Mouse (Mus musculus): ENCODE measurements around the gene Vrk3. TPM values are rescaled to one million over a fixed set of nuclear protein-coding genes. Genes with fewer than 3 reads are reported as not detected.

Gene Vrk3
- total and polyA plus RNA-seq, 3 experiments, result 44.9 to 72.0 (median 48.8) TPM

DNA sequence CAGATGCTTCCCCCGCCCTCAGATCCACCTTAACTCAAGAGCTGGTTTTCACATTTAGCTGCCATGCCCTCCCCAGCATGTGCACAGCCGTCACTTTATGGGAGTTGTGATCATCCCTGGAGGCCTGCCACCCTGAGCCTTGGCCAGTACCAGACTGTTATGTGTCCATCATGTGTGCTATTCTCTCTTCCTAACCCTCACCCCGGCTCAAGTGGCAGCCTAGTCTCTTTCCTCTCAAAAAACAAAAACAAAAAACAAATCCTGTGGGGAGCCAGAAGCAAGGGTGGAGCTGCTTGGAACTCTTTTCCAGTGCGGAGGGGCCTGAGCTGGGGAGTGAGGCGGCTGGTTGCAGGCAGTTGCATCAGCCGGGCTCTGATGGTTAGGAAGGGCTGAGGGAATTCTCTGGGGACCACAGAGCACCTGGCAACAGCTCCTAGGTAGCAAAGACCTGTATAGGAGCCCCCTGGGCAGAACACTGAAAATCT lies 70.6 kb downstream of the Vrk3 start:
- Histone ChIP-seq H3K4me3 (ENCODE audit: low read depth, low read length) (peak overlapping the region; percentile 88), H3K4me1 (ENCODE audit: insufficient read depth, low read depth, low read length) (peaks cover 74% of the 10 kb centered on the region), H3K9me3 (replicated peaks) (no peaks in the 10 kb centered on the region), H3K27me3 (ENCODE audit: insufficient read depth, low read length) (no peaks in the 10 kb centered on the region), H3K36me3 (replicated peaks) (peaks cover 82% of the 10 kb centered on the region)
- ATAC-seq (ENCODE audit: extremely low read depth, insufficient number of reproducible peaks, low FRiP score, poor library complexity, severe bottlenecking) (no peak), DNase-seq (ENCODE audit: low spot score) (peak; percentile 56)
- TF ChIP-seq GATA1 (IDR thresholded peaks at IDR 0.05; ENCODE audit: borderline replicate concordance, low read length), result no peak

DNA sequence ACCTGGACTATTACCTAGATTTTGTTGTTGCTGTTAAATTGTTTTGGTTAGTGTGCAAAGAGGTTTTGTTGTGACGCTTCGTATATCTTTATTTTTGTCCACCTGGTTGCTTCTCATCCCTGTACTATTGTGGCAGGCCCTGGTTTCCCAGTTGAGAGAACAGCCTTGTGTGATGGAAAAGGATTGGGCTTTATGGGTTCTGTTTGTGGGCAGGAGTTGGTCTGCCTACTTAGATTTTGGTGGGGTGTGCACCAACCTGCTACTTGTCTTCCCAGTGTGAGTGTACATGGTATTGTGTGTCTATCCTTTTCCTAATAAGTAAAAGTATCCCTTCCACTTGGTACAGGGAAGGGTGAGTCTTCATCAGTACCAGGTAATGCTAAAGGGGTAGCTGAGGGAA lies 71.2 kb downstream of the Vrk3 start:
- no peaks in the 10 kb centered on the region for H3K27me3 ChIP-seq (ENCODE audit: insufficient read depth, low read length)
- H3K4me1 ChIP-seq (ENCODE audit: insufficient read depth, low read depth, low read length), result peaks cover 75% of the 10 kb centered on the region
- peaks cover 82% of the 10 kb centered on the region for H3K36me3 ChIP-seq (replicated peaks)
- peak overlapping the region; percentile 88 for H3K4me3 ChIP-seq (ENCODE audit: low read depth, low read length)
- no peaks in the 10 kb centered on the region for H3K9me3 ChIP-seq (replicated peaks)
- ATAC-seq (ENCODE audit: extremely low read depth, insufficient number of reproducible peaks, low FRiP score, poor library complexity, severe bottlenecking) (no peak), DNase-seq (ENCODE audit: low spot score) (no peak)
- no peak for TF ChIP-seq GATA1 (IDR thresholded peaks at IDR 0.05; ENCODE audit: borderline replicate concordance, low read length)
- no peak for TF ChIP-seq GATA2 (IDR thresholded peaks at IDR 0.05; ENCODE audit: borderline replicate concordance, low read depth, low read length)
- no peak for TF ChIP-seq TAL1 (conservative IDR thresholded peaks at IDR 0.05; ENCODE audit: low read depth, low read length)
- TF ChIP-seq POLR2AphosphoS5 (IDR thresholded peaks at IDR 0.05; ENCODE audit: insufficient replicate concordance, low read depth, low read length), result no peak
- no peak for TF ChIP-seq CTCF (IDR thresholded peaks at IDR 0.05; ENCODE audit: low read depth, low read length)

DNA sequence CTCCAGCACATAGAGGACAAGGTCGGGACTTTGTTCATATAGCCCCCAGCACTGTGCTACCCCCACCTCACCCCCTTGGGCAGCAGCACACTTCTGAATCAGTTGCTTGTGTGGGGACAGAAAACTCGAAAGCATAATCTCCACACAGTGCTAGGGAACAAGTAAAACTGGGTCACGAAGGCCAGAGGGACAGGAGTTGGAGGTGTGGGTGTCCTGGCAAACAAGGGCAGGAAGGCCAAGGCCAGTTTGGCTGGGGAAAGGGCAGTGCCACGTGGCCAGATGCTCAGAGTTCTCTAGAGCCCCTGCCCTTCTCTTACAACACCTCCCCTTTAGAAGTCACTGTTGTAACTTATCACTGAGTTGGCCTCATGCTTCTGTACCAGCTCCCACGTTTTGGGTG lies 71.7 kb downstream of the Vrk3 start:
- H3K4me1 ChIP-seq (ENCODE audit: insufficient read depth, low read depth, low read length), result peaks cover 75% of the 10 kb centered on the region
- peak overlapping the region; percentile 88; the same call in 1 of the 2 replicates for H3K4me3 ChIP-seq (ENCODE audit: low read depth, low read length)
- H3K36me3 ChIP-seq (replicated peaks), result peaks cover 82% of the 10 kb centered on the region

DNA sequence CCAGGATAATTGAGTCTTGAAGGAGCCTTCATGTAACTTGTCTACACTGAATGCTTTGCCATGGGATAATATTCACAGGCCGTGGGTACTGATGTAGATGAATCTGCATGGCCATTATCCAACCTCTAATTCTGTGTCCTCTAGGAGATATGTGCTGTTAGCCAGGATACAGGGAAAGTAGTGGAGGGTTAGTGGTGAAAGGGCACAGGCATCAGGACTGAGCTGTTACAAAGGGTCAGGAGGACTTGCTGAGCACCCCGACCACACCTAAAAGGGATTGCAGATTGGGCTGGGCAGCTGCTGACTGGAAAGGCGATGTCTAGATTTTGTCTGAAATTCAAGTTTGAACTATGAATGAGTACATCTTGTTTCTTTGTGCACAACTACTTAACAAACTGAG lies 72.3 kb downstream of the Vrk3 start:
- Histone ChIP-seq H3K4me3 (ENCODE audit: low read depth, low read length) (no peak overlapping the region; the same call in 1 of the 2 replicates), H3K36me3 (replicated peaks) (peaks cover 85% of the 10 kb centered on the region)

More for the DNA sequence above, 71.7 kb downstream of the Vrk3 start:
- ATAC-seq (ENCODE audit: extremely low read depth, insufficient number of reproducible peaks, low FRiP score, poor library complexity, severe bottlenecking) (no peak), DNase-seq (ENCODE audit: low spot score) (no peak)
- no peak for TF ChIP-seq CTCF (IDR thresholded peaks at IDR 0.05; ENCODE audit: low read depth, low read length)
- TF ChIP-seq GATA2 (IDR thresholded peaks at IDR 0.05; ENCODE audit: borderline replicate concordance, low read depth, low read length), result no peak
- no peaks in the 10 kb centered on the region for H3K9me3 ChIP-seq (replicated peaks)
- H3K27me3 ChIP-seq (ENCODE audit: insufficient read depth, low read length), result no peaks in the 10 kb centered on the region

DNA sequence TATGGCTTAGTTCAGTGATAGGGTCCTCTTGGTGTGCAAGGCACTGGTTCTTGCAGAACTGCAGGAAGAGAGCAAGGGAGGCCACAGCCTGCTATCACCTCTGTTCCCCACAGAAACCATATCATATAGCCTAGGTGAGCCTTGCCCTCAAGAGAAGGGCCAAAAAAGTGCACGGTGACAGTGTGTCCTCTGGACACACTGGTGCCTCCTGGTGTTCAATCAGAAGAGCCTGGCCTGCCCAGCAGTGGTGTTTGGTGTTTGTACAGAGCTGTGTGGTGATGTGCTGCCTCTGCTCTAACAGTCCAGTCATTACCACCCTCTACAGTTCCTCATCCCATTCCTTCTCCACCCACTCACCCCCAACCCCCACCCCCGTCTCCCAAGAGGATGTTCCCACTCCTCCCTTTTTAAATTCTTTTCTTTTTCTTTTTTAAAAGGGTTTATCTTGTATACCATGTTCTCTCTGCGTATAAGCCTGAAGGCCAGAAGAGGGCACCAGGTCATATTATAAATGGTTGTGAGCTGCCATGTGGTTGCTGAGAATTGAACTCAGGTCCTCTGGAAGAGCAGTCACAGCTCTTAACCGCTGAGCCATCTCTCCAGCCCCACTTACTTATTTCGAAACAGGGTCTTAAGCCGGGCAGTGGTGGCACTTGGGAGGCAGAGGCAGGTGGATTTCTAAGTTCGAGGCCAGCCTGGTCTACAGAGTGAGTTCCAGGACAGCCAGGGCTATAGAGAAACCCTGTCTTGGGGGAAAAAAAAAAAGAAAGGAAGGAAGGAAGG lies 73.6 kb downstream of the Vrk3 start:
- DNase-seq (ENCODE audit: low spot score) (no peak), ATAC-seq (ENCODE audit: extremely low read depth, insufficient number of reproducible peaks, low FRiP score, poor library complexity, severe bottlenecking) (no peak)
- no peak for TF ChIP-seq TAL1 (conservative IDR thresholded peaks at IDR 0.05; ENCODE audit: low read depth, low read length)
- TF ChIP-seq GATA2 (IDR thresholded peaks at IDR 0.05; ENCODE audit: borderline replicate concordance, low read depth, low read length), result no peak
- TF ChIP-seq CTCF (IDR thresholded peaks at IDR 0.05; ENCODE audit: low read depth, low read length), result no peak
- no peak for TF ChIP-seq POLR2AphosphoS5 (IDR thresholded peaks at IDR 0.05; ENCODE audit: insufficient replicate concordance, low read depth, low read length)
- no peak for TF ChIP-seq GATA1 (IDR thresholded peaks at IDR 0.05; ENCODE audit: borderline replicate concordance, low read length)
- peaks cover 97% of the 10 kb centered on the region for H3K36me3 ChIP-seq (replicated peaks)
- no peak overlapping the region for H3K4me3 ChIP-seq (ENCODE audit: low read depth, low read length)
- no peaks in the 10 kb centered on the region for H3K27me3 ChIP-seq (ENCODE audit: insufficient read depth, low read length)
- H3K9me3 ChIP-seq (replicated peaks), result no peaks in the 10 kb centered on the region
- H3K4me1 ChIP-seq (ENCODE audit: insufficient read depth, low read depth, low read length), result peaks cover 89% of the 10 kb centered on the region

More for the DNA sequence above, 72.3 kb downstream of the Vrk3 start:
- Histone ChIP-seq H3K27me3 (ENCODE audit: insufficient read depth, low read length) (no peaks in the 10 kb centered on the region), H3K9me3 (replicated peaks) (no peaks in the 10 kb centered on the region), H3K4me1 (ENCODE audit: insufficient read depth, low read depth, low read length) (peaks cover 76% of the 10 kb centered on the region)
- TF ChIP-seq CTCF (IDR thresholded peaks at IDR 0.05; ENCODE audit: low read depth, low read length) (no peak), TAL1 (conservative IDR thresholded peaks at IDR 0.05; ENCODE audit: low read depth, low read length) (no peak), GATA1 (IDR thresholded peaks at IDR 0.05; ENCODE audit: borderline replicate concordance, low read length) (no peak), POLR2AphosphoS5 (IDR thresholded peaks at IDR 0.05; ENCODE audit: insufficient replicate concordance, low read depth, low read length) (no peak), GATA2 (IDR thresholded peaks at IDR 0.05; ENCODE audit: borderline replicate concordance, low read depth, low read length) (no peak)
- ATAC-seq (ENCODE audit: extremely low read depth, insufficient number of reproducible peaks, low FRiP score, poor library complexity, severe bottlenecking), result no peak
- no peak for DNase-seq (ENCODE audit: low spot score)

DNA sequence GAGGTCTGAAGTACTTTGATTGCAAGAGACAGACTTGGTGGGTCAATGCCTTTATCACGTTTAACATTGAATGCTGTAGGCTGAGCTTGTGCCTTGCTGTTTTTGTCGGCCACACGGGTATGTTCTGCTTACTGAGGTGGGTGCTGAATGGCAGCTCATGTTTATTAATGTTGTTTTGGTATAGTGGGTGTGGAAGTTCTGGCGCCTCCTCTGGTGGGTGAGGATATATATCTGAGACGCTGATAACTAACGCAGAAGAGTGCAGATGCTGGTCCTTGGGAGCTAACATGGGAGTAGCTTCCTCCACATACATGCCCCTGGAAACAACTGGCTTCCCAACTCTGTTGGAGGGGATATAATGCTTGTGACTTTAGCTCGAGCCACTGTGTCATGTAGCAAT lies 75.2 kb downstream of the Vrk3 start:
- Histone ChIP-seq H3K9me3 (replicated peaks) (no peaks in the 10 kb centered on the region), H3K4me1 (ENCODE audit: insufficient read depth, low read depth, low read length) (peaks cover 91% of the 10 kb centered on the region), H3K36me3 (replicated peaks) (peaks cover 97% of the 10 kb centered on the region), H3K4me3 (ENCODE audit: low read depth, low read length) (no peak overlapping the region), H3K27me3 (ENCODE audit: insufficient read depth, low read length) (no peaks in the 10 kb centered on the region)
- no peak for DNase-seq (ENCODE audit: low spot score)
- no peak for ATAC-seq (ENCODE audit: extremely low read depth, insufficient number of reproducible peaks, low FRiP score, poor library complexity, severe bottlenecking)
- TF ChIP-seq GATA1 (IDR thresholded peaks at IDR 0.05; ENCODE audit: borderline replicate concordance, low read length) (no peak), CTCF (IDR thresholded peaks at IDR 0.05; ENCODE audit: low read depth, low read length) (no peak), POLR2AphosphoS5 (IDR thresholded peaks at IDR 0.05; ENCODE audit: insufficient replicate concordance, low read depth, low read length) (no peak), TAL1 (conservative IDR thresholded peaks at IDR 0.05; ENCODE audit: low read depth, low read length) (no peak), GATA2 (IDR thresholded peaks at IDR 0.05; ENCODE audit: borderline replicate concordance, low read depth, low read length) (no peak)
